Mouse (Mus musculus): ENCODE results near the gene Irx5.

Gene Irx5

DNA sequence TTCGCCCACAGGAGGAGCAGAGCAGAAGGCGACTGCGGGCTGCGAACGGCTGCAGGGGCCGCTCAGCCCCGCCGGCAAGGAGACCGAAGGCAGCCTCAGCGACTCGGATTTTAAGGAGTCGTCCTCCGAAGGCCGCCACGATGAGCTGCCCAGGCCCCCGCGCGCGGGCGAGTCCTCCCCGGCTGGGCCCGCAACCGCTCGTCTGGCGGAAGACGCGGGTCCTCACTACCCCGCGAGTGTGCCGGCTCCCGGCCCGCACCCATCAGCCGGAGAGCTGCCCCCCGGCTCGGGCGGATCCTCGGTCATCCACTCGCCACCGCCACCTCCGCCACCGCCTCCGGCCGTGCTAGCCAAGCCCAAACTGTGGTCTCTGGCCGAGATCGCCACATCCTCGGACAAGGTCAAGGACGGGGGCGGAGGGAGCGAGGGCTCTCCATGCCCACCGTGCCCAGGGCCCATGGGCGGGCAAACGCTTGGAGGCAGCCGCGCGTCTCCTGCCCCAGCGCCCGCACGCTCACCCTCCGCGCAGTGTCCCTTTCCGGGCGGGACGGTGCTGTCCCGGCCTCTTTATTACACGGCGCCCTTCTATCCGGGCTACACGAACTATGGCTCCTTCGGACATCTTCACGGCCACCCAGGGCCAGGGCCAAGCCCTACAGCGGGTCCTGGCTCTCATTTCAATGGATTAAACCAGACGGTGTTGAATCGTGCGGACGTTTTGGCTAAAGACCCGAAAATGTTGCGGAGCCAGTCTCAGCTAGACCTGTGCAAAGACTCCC is 2.8 kb downstream of the Irx5 start:
- DNase-seq (ENCODE audit: low spot score): no peak

DNA sequence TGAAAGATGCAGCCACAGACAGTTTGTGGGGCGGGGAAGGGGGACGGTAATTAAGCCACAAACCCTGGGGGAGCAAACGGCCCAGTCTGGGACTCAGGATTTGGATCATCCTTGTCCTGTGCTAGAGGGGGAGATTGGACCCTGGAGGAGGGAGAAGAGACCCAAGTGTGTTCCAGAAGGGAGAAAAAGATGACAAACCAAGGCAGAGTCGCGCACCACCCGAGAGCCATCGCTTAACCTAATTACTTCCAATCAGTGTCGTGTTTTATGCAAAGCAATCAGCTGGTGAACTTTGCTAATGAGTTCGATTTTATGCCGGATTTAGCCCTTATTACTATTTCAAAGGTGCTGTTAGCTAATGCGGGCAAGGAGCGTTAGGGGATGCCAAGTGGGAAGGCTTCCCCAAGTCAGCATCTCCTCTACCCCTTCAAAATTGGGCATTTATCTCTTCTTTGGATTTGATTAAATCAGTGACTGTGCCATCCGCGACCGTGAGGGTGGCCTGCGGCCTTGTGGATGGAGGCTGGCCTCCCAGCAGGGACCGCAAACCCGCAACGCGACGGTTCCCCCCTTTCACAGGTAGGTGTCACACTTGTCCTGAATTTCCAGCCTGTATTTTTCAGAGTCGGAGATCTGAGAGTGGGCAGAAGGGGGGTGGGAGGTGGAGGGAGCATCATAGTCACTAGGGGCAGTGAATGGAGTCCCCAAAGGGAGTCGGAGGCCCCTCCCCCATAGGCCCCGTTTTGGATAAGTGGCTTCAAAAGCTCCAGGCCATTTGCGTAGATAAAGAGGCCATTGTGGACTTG is 4.3 kb downstream of the Irx5 start:
- no peak for DNase-seq (ENCODE audit: low spot score)

DNA sequence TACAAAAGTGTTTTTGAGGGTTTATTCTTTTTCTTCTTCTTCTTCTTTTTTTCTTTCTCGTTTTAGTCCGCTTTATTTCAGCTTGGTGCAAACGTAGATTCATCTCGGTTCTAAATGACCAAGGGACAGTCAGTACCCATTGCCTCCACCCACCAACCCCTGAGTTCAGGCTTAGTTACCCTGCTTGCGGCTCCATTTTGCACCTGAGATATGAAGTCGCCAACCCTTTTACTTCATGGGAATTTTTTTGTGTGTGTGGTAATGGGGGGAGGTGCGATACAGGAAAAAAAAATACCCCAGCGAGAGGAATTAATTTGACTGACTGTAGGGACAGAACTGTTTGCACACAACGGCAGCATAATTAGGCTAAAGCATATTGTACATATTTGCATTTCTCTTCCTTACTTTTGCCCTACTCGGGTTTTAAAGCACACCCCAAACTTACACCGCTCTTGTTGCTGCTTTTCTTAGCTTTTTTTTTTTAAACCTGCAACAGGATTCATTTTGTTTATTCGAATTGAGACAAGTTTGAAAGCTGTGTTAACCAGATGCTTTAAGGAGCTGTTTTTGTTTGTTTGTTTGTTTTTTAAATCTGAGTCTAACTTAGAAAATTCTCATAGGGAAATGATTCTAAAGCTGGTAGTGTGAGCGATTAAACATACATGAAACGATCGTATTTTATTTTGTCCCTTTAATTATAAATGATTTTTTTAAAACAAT is 5.1 kb downstream of the Irx5 start:
- no peak for DNase-seq (ENCODE audit: low spot score)

DNA sequence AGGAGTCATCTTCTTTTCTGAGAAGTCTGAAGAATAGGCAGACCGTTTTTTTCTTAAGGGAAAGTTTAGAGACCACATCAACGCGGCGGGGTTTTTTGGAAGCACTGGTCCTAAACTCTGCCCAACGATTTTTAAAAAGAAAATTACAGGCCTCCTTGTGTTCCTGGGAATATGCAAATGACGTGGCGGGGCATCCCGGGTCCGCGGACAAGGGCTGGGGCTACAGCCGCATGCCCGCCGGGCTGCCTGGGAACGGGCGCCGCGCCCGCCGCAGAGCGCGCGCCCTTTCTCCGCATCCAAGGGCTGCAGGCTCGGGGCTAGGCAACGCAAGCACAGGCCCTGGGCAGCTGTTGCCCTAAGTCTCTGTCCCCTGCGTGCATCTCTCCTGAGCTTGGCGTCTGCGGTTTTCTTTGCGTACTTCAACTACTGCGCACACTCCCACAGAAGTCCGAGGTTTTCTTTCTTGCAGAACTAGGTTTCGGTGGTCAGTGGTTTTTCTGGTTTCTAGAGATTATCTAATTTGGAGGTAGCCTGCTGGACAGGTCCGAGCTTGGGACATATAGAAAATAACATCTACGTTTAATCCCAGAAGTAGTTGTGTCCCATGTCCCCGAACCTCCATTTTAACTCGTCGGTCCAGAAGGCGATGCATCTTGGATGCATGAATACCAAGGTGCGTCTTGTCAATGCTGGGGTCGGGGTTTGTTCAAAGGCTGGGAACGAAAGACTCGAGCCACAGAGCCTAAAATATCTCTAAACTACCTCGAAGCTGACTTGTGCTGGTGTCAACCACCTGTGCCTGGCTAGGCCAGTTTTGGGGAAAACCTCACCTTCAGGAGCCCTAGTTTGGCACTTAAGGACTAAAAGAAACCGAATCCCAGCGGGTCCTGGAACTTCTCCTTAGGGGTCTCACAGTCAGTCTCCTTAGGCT is 6.1 kb downstream of the Irx5 start:
- DNase-seq (ENCODE audit: low spot score): no peak

DNA sequence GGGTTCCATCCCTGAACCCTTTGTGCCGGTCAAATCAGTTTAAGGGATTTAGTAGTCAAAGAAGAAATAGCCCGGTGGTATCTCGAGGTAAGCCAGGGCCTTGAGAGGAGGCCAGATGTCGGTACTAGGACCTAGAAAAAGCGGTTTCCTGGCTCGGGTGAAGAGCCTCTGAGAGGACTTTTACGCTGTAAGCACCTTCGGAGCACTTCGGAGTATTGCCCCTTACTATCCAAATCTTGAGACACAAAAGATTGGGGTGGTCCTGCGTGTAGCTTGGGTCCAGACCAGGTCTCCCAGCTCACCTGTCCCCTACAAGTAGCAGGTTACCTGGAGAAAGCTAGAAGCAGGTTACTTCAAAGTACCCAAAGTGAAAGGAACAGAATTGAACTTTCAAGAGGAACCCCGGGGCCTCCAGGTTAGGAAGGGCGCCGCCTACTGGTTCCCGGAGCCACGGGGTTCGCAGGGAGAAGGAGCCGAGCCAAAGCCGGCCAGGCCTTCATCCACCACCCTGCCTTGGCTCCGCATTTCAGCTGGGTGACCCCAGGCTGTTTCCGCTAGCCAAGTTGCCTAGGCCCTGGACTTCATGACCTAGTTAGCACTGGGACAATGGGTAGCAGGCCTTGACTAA is 6.8 kb downstream of the Irx5 start:
- no peak for DNase-seq (ENCODE audit: low spot score)

DNA sequence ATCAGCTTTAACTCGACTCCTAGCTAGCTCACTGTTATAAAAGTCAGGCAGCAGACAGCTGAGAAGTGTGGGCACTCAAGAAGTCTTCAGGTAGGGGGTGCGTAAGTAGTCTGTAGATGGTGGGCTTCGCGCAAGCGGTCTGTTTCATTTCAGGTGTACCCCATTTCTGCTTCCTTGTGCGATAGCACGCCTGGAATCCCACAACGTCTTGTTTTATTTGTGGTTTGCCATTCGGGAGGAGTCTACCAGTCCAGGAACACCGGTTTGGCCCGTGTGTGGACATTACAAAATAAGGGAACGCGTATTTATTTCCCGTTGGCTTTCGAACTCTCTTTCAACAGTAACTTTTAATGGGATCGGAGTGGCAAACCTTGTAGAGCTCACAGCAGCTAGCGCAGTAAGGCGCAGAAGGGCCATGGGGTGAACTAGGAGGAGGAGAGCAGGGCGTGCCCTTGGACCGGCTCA is 7.4 kb downstream of the Irx5 start:
- DNase-seq (ENCODE audit: low spot score): no peak

DNA sequence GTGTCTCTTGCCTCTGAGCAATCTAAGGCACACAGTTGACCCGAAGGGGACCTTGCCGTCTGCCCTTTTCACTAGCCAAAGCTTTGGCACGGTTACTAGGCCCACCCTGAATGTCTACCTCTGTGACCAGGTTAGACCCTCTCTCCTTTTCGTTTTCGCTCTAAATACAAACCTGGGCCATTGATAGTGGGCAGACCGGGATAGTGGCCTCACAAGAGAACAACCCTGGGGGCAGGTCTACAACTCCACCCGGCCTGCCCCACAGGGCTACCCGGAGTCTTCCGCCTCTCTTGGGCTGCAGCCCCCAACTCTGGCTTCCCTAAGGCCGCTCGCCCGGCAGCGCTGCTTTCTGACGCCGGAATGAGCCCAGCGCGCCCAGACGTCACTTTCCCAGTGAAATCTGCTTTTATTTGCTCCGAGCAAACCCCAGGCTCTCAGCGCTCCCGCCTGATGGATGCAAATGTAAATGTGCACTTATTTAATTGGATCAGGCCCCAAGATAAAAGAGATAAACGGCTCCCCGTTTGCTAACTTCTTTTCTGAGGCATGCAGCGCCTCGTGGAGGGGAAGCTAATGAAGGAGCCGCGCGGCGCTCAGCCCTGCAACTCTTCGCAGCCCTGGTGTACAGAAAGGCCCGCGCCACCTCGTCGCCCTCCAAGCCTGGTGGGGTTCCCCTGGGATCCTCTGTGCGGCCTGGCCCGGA is 8.0 kb downstream of the Irx5 start:
- DNase-seq (ENCODE audit: low spot score): no peak

DNA sequence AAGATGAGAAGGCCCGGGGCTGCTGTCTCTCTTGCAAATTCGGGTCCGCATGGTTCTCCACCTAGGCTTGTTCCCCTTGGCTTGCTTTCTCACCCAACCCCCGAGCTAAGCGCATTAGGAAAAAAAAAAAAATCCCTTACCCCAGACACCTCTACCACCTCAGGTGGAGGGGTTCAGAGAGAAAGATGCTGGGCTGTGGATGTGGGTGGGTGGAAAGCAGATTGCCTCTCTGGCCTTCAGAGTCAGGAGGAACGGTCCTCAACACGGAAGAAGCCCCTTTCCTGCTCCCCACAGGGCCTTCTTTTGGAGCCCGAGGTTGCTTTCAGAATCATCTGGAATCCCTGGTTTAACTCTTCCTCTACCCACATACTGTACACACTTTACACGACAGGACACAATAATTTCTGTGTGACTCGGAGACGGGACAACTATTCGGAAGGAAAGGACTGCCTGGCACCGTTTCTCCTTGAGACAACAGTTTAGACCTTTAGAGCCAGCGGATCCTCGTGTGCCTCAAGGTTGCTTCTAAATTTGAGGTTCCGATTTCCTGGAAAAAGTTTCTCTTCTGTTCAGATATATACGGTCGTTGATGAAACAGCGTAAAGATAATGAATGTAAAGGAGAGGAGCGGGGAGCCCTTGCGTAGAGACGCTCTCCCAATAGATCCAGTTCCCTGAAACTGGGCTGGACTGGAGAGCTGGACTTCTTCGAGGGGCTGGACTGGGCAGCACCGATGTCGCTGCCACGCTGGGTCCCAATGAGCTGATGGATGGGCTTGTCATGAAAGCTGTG is 8.7 kb downstream of the Irx5 start:
- no peak for DNase-seq (ENCODE audit: low spot score)

DNA sequence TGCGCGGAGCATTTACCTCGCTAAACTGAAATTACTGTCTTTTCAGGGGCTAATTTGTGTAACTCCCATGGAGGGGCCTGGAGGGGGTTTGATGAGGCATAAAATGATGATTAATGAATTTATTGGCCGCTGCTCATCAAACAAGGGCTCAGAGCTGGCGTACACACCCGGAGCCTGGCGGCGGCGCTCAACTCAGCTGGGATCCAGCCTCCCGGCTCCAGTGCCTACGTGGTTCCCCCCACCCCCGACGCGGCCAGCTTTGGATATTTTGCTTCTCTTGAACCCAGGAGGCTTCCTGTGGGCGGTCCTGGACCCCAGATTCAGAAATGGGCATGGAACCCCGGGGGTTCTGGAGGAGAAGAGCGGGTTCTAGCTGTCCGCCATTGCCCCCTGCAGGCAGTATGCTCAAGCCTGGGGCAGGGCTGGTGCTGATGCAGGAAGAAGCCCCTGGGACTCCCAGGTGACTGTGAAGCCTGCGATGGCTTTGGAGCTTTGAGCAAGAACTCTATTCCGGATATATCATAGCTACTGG is 9.4 kb downstream of the Irx5 start:
- DNase-seq (ENCODE audit: low spot score): no peak

DNA sequence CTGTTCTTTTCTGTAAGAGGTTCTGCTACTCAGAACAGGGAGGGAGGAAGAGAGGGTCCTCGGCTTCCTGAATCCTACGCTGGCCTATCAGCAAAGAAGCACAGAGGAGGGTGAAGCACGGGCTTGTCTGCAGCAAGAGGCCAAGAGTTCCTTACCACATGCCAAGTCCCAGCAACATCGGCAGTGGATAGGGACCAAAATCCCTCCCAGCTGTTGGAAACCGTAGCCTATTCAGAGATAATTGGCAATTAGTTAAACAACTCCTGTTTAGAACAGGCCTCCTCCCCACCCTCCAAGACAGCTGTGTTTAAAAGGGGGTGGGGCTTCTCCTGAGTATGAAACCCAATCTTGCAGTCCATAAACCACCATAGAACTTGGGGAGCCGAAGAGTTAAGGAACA is 22.1 kb downstream of the Irx5 start:
- no peak for DNase-seq (ENCODE audit: low spot score)

DNA sequence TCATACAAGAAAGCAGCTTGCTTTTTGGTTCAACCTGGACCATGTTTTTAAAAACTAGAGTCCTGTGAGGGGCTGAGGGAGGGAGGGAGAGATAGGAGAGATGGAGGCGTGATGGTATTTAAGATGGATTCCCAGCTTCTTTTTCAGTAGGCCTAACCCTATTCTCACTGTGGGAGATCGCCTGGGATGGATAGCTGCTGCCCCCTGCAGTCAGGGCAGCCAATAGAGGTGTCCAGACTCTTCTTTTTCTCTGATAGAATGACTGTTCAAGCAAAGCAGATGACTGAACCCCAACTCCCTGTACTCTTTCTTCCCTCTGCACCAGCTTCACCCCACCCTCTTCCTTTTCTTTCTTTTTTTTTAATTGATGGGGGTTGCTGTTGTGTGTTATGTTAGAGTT is 23.1 kb downstream of the Irx5 start:
- DNase-seq (ENCODE audit: low spot score): no peak

DNA sequence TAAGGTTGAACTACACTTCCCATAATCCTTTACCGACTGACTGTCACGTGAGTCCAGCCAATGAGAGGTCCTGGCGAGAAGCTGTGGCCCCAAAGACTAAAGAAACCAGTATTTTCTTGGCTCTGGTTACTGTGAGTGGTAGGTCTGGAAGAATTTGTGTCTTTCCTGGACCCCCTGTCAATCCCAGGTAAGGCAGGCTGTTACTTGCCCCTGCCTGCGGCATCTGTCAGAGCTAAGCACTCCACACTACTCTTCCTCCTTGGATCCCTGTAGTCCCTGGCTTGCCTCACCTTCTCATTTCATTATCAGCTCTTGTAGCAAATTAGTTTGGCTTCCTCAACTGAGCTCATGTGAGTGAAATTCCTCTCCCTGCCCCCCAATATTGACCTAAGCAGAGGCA is 30.5 kb downstream of the Irx5 start:
- DNase-seq (ENCODE audit: low spot score): no peak

DNA sequence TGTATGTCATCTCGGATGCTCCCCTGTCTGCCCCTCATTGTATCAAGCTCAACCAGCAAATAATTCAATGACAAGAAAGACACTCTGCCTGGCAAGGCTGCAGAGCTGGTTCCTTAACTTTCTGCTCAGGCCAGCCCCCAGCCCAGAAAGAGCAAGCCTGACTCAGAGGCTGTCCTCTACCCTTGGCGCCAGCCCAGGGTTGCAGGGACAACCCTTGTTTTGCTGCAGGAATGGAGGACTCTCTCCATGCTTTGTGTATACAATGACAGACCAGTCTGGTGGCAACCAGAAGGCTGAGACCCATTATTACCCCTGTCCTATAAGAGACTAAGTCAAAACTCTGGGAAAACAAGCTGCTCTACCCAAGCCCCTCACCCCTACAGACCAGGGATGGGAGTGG is 46.8 kb downstream of the Irx5 start:
- no peak for DNase-seq (ENCODE audit: low spot score)

DNA sequence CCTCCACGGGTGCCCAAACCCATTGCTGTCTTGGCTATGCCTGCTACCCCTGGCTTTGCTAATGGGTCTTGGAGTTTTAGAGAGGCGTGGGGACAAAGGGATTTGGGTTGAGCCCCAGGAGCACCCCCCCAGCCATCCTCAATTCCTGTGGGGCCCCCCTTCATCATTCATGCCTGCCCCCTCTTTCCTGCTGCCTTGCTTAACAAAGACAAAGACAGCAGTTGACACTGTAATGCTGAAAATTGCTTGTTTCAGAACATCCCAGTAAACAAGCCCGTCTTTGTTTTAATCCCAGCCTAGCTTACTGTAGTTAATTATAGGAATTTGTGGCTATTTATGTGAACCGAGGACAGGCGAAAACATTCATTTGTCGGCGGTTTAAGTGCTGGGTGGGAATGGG is 50.7 kb downstream of the Irx5 start:
- no peak for DNase-seq (ENCODE audit: low spot score)

DNA sequence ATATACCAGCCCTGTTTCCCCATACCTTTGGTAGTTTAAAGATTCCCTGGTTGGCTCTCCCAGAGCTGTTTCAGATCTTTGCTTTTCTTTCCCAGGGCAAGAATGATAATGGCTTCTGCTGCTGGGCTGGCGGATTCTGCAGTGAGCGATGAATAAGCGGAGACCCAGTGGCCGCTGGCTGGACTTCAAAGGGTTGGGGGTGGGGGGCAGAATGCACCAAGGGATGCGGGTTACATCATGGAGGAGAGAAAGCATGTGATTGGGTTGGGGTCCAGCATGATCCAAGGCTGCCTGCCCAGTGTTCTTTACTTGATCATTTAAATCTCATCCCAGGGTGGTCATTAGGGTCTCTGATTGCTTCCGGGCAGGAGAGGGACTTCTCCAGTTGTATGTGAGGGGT is 56.2 kb downstream of the Irx5 start:
- no peak for DNase-seq (ENCODE audit: low spot score)

DNA sequence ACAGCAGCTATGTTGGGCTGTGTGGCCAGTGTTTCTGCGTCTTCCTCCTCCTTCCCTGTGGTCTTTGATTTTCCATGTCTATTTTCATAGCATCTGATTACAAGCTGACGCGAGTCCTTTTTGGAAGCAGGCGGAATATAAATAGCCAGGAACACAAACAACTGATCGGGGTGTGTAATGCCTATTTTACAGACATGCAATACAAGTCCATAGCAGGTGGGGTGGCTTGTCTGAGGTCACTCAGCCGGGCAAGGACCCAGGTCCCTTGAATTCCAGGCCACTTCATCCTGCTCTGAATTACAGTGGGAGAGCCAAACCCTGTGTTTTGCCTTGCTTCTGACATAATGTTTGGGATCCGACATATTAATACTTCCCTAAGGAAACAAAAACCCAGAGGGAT is 63.2 kb downstream of the Irx5 start:
- no peak for DNase-seq (ENCODE audit: low spot score)
